Mouse (Mus musculus): ENCODE results near the gene Hsd17b7. TPM values are rescaled to one million over a fixed set of nuclear protein-coding genes. Genes with fewer than 3 reads are reported as not detected.
"Not testable (repeated sequence)": the region's sequence is repeated elsewhere in the genome, so short reads cannot be mapped to it uniquely, and the experiment has no call there.

Gene Hsd17b7
- polyA plus RNA-seq (2021), result 11.3 TPM

DNA sequence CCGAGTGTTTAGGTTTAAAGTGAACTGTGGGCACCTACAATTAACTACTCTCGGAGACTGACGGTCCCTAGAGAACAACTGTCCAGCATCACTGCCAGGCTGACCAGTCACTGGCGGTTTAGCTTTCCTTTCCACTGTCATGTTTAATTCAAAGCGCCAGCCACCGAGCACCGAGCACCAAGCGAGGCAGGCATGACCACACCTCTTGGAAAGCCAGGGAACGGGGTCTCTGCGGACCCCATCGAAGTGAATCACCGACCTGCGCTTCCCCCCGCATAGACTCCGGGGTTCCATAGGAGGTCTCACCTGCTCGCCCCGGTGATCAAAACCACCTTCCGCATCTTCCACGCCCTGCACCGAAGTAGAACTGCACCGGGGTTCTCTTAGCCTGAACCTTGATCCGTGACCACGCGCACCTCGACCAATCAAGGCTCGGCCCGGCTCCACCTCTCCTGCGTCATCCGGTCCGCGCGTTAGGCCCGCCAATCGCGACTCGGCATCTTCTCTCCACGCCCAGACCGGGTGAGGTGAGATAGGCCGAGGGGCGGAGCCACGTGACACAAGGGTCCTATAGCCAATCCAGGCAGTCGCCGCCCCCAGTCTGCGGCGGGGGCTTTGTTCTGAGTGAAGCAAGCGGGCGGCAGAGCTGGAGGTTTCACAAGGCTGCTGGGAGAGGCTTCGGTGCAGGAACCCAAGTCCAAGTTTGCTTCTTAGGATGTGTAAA is at the start of gene Hsd17b7:
Gene Hsd17b7 (minus strand): TSS at position 450 of the 724 bp plus-strand sequence.
- TF ChIP-seq CTCF (IDR thresholded peaks at IDR 0.05), result no peak
- POLR2A ChIA-PET, result interaction anchor here (0.6 to 1.5 kb wide), 5 partner anchors 9 to 168 kb away, joined by 3 to 4 read pairs (median 3); no protein-coding TSS in a partner anchor
- H3K27me3 ChIP-seq, result no peaks in the 10 kb centered on the region
- DNase-seq (ENCODE audit: low read depth, low spot score) (peak; percentile 77), ATAC-seq (peak; percentile 100)
- in situ Hi-C loops (cut with MboI; ENCODE audit: low pct_unique_long_range_greater_than_20kb), result no loop called here
- CTCF ChIA-PET, result interaction anchor here (0.9 to 1.4 kb wide), 3 partner anchors 167 to 187 kb away, joined by 3 to 8 read pairs (median 4); no protein-coding TSS in a partner anchor

DNA sequence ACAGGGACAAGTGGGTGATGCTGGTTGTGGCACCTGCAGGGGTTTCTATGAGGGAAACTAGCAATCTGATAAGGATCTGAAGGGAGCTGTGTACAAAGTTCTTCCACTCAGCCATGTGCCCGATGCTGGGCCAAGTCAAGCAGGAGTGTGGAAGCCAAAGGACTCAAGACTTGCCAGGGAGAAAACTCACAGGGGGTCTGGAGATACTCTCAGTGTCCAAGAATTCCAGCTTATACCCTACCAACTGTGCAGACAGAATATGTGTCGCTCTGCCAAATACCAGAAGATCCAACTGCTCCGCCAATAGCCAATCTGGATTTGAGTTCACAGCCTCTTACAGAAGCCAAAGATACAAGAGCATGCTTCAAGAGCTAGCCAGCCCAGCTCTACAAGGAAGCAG is 45.7 kb upstream of the Hsd17b7 start:
- ChIA-PET CTCF (interaction anchor here (1.1 kb wide), 1 partner anchor 12 kb away, joined by 3 read pairs; no protein-coding TSS in a partner anchor), POLR2A (no interaction called here)
- DNase-seq (ENCODE audit: low read depth, low spot score) (no peak), ATAC-seq (no peak)
- in situ Hi-C loops (cut with MboI; ENCODE audit: low pct_unique_long_range_greater_than_20kb), result no loop called here
- no peaks in the 10 kb centered on the region for H3K27me3 ChIP-seq
- TF ChIP-seq CTCF (IDR thresholded peaks at IDR 0.05), result no peak

DNA sequence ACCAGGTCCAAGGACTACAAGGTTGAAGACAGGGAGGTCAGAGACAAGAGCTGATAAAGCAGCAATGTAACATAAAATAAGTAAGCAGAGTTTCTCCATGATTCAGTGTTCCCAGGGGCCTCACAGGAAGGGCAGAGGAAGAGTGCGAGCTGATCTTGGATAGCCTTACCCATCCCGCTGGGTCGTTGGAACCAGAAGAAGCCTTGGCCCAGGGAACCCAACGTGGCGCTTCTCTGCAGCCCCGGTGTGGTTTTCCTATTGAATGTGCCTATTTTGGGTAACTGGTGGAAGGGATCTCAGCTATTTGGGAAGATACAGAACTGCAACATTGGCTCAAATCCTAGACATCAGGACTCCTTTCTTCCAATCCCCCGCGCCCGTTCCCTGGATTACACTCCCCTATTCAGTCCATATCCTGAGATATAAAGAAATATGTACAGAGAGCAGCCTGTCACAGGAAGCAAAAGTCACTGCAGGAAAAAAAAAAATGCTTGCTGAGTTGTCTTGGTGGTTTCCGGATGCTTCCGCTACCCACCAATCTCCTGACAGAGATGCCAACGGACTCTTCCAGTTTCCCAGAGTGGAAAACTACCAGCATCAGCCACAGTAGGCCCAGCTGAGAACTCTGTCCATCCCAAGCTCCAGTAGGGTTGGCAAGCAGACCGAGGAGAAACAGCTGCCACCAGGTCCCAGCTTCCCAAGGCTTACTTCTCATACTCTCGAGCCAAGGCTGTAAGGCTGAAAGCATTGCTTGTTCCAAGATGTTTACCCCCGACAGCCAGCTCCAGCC is 41.9 kb upstream of the Hsd17b7 start:
- DNase-seq (ENCODE audit: low read depth, low spot score), result no peak
- no peak for TF ChIP-seq CTCF (IDR thresholded peaks at IDR 0.05)

DNA sequence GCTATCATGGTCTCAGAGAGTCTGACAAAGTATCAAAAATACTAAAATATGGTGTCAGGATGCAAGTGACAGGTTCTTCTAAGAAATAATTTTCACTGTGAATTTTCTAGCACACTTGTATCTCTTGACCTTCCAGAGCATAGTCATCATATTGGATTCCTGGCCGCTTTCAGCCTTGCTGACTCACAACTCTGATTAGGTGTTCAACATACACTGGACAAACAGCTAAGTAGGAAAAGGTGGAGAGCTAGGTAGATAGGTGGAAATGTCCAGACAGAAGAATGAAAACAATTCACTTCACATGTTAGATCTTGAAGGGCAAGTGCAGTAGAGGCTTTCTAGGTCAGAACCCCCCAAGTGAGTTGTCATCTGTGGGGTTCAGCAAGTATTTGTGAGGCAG is 40.3 kb upstream of the Hsd17b7 start:
- ChIA-PET POLR2A (no interaction called here), CTCF (no interaction called here)

More for the DNA sequence above, 41.9 kb upstream of the Hsd17b7 start:
- ChIA-PET CTCF (no interaction called here), POLR2A (no interaction called here)
- ATAC-seq, result no peak
- H3K27me3 ChIP-seq, result no peaks in the 10 kb centered on the region
- in situ Hi-C loops (cut with MboI; ENCODE audit: low pct_unique_long_range_greater_than_20kb), result no loop called here

DNA sequence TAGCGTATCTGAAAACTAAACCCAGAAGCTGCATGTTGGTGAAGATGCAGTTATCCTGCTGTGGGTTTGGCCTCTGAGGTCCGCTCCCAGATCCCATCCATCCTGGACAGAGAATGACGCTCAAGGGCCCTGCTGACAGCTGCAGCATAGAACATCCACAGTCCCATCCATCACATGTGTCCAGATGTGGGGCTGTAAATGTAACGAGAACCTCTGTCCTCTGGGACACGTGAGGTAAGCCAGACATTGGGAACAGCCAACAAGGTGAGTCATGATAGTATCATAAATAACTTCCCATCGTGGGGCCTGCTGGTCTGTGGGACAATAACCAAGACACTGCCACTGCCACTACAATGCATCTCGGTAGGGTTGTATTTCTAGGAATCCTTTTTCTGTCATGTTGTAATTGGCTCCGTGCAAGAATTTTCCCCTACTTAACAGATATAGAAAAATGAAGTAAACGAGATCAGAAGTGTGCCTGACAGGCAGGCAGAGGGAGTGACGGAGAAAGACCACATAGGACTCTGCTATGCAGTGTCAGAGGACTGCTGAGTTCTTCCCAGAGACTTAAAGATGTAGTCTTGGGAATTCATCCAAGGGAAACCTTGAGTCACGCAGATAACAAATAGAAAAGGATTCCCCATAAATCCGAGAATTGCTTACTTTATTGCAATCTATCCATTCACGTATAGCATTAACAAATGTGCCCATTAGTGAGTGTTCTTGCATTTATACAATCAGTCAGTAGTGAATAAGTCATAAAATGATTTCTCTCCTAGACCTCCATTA is 39.6 kb upstream of the Hsd17b7 start:
- H3K27me3 ChIP-seq, result no peaks in the 10 kb centered on the region
- ATAC-seq (no peak), DNase-seq (ENCODE audit: low read depth, low spot score) (no peak)
- POLR2A ChIA-PET, result no interaction called here
- CTCF ChIA-PET, result interaction anchor here (0.6 kb wide), 1 partner anchor 18 kb away, joined by 3 read pairs; no protein-coding TSS in a partner anchor
- in situ Hi-C loops (cut with MboI; ENCODE audit: low pct_unique_long_range_greater_than_20kb), result no loop called here
- no peak for TF ChIP-seq CTCF (IDR thresholded peaks at IDR 0.05)

More for the DNA sequence above, 40.3 kb upstream of the Hsd17b7 start:
- DNase-seq (ENCODE audit: low read depth, low spot score) (no peak), ATAC-seq (no peak)
- no peaks in the 10 kb centered on the region for H3K27me3 ChIP-seq
- TF ChIP-seq CTCF (IDR thresholded peaks at IDR 0.05), result no peak
- in situ Hi-C loops (cut with MboI; ENCODE audit: low pct_unique_long_range_greater_than_20kb), result no loop called here

DNA sequence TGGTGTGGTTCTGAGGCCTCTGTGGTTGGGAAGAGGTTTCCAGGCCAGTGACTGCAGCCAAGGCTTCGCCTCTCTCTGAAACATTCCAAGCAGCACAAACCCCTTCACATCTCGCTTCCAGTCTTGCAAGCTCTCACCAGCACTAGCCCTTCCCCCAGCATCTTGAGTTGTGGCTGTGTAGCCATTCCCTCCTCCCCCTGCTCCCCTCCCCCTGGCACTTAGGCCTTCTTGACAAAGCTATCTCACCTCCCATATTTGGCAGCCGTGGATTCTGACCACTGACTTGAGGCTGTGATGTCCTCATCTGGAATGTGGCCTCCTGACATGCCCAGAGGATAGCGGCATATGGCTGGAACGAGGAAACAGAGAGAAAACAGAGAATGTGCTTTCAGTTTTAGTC is 37.5 kb upstream of the Hsd17b7 start:
- ChIA-PET CTCF (interaction anchor here (2.1 kb wide), 1 partner anchor 72 kb away, joined by 5 read pairs; no protein-coding TSS in a partner anchor), POLR2A (no interaction called here)
- ATAC-seq (peak; percentile 87), DNase-seq (ENCODE audit: low read depth, low spot score) (no peak)
- TF ChIP-seq CTCF (IDR thresholded peaks at IDR 0.05), result no peak
- in situ Hi-C loops (cut with MboI; ENCODE audit: low pct_unique_long_range_greater_than_20kb), result no loop called here
- no peaks in the 10 kb centered on the region for H3K27me3 ChIP-seq

DNA sequence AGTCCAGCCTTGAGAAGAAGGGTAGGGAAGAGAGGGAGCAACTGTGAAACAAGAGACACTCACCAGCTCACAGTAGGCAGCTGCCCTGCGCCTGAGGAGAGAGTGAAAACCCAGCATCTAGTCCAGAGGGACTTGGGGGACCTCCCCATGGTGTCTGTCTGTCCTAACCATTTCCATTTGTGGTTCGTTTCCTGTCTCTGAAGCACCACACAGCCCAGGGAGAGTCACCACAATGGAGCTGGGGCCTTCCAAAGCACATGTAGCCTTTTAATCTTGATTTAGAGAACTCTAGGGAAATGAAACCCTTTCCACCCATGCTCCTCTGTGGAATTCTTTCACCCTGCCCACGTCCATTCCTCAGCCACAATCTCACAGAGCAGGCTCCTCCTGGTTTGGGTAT is 36.3 kb upstream of the Hsd17b7 start:
- ChIA-PET POLR2A (interaction anchor here (0.5 kb wide), 1 partner anchor 45 kb away, joined by 3 read pairs; no protein-coding TSS in a partner anchor), CTCF (interaction anchor here (1.5 to 2.1 kb wide), 3 partner anchors 34 to 71 kb away, joined by 4 to 6 read pairs (median 5); no protein-coding TSS in a partner anchor)
- no peaks in the 10 kb centered on the region for H3K27me3 ChIP-seq
- TF ChIP-seq CTCF (IDR thresholded peaks at IDR 0.05), result no peak
- in situ Hi-C loops (cut with MboI; ENCODE audit: low pct_unique_long_range_greater_than_20kb), result no loop called here
- ATAC-seq, result no peak
- no peak for DNase-seq (ENCODE audit: low read depth, low spot score)

DNA sequence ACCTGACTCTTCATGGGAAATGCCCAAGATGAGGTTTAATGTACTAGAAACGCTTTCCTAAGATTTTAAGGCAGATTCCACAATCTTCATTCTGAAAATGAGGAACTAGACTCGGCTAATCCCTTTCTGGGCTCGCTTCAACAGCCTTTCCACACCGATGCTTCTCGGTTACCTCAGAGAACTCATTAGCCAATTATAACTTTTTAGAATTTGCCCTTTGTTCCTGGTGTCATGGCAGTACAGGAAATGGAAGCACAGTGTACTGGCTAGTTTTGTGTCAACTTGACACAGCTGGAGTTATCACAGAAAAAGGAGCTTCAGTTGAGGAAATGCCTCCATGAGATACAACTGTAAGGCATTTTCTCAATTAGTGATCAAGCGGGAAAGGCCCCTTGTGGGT is 24.9 kb upstream of the Hsd17b7 start:
- POLR2A ChIA-PET; H3K27me3 ChIP-seq; in situ Hi-C loops (cut with MboI; ENCODE audit: low pct_unique_long_range_greater_than_20kb); CTCF ChIA-PET; DNase-seq (ENCODE audit: low read depth, low spot score); ATAC-seq: not testable (repeated sequence)

DNA sequence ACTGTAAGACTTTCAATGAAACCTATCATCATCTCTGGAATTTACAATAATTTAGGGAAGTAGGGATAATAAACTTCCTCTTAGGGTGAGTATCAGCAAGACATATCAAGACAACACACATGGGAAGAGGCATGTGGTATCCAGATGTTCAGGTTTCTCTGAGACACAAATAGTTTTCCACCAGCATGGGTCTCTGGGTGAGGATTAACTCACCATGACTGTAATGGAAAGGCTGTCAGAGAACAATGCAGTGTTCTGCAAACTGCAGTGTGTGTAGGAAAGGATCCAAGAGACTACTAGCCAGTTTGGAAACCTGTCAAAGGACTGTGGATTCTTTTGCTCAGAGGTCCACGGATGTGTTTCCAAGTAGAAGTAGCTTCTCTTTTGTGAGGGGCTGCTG is 17.1 kb upstream of the Hsd17b7 start:
- POLR2A ChIA-PET, result no interaction called here
- H3K27me3 ChIP-seq, result no peaks in the 10 kb centered on the region
- DNase-seq (ENCODE audit: low read depth, low spot score) (no peak), ATAC-seq (no peak)
- in situ Hi-C loops (cut with MboI; ENCODE audit: low pct_unique_long_range_greater_than_20kb), result no loop called here
- TF ChIP-seq CTCF (IDR thresholded peaks at IDR 0.05), result no peak
- CTCF ChIA-PET, result no interaction called here

DNA sequence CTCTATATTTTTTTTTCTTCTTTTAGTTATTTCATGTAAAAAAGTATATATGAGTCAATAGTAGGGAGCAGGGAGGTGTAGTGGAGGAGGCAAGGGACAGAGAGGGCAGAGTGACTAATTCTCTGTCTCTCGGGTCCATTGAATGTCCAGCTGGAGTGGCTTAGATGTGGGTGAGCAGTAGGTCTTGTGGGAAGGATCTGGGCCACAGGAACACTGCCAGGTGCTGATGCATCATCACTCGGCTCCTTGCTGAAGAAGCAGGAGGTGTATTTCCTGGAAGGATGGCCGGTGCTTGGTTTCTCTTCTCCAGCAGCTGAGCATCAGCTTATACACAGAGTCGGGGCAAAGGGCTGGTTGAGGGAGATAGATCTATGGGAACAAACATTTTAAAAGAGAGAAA is 8.6 kb upstream of the Hsd17b7 start:
- in situ Hi-C loops (cut with MboI; ENCODE audit: low pct_unique_long_range_greater_than_20kb), result no loop called here
- CTCF ChIA-PET, result no interaction called here

More for the DNA sequence above, 8.6 kb upstream of the Hsd17b7 start:
- ATAC-seq (no peak), DNase-seq (ENCODE audit: low read depth, low spot score) (no peak)
- TF ChIP-seq CTCF (IDR thresholded peaks at IDR 0.05), result no peak
- POLR2A ChIA-PET, result interaction anchor here (0.5 kb wide), 1 partner anchor 8 kb away, joined by 3 read pairs; no protein-coding TSS in a partner anchor
- no peaks in the 10 kb centered on the region for H3K27me3 ChIP-seq

Data from Patski (cell line).